Mouse (Mus musculus) CH12.LX (cell line): Measurements from ENCODE around the gene Pcbd2. TPM values are rescaled to one million over a fixed set of nuclear protein-coding genes. Genes with fewer than 3 reads are reported as not detected.
A peak's percentile ranks its signal among the peaks of the same experiment; 100 is the strongest.

ENCODE experiments used
- DNase-seq: peaks from one replicate; pipeline ENCODE4 v3.0.0-alpha.2; 2013; ENCODE audit errors: extremely low read depth
- H3K27ac ChIP-seq: 2 replicates; pipeline ENCODE4 v1.5.1; 2012; ENCODE audit warnings: low read depth, mild to moderate bottlenecking, control low read depth, moderate library complexity; ENCODE audit not compliant: insufficient read depth
- H3K27me3 ChIP-seq: replicated peaks from 2 replicates; pipeline ENCODE3; 2012; ENCODE audit warnings: inconsistent platforms
- H3K36me3 ChIP-seq, 2 experiments: replicated peaks in 1 of 2; 2 replicates each; pipeline versions ENCODE3 to v1.6.1; 2012; ENCODE audit warnings: inconsistent platforms in 1 of 2, low read length in 1 of 2, mild to moderate bottlenecking in 1 of 2, mixed read lengths in 1 of 2, moderate library complexity in 1 of 2; ENCODE audit not compliant: control insufficient read depth in 1 of 2, insufficient read depth in 1 of 2
- H3K4me1 ChIP-seq, 2 experiments: 2 replicates each; pipeline ENCODE4 v1.6.1; 2012; ENCODE audit warnings: inconsistent platforms in 1 of 2, moderate library complexity in 1 of 2; ENCODE audit not compliant: insufficient read depth in 2 of 2, control insufficient read depth in 1 of 2
- H3K4me2 ChIP-seq: 2 replicates; pipeline ENCODE4 v1.6.1; 2012; ENCODE audit warnings: low read depth, mild to moderate bottlenecking, control low read depth; ENCODE audit not compliant: poor library complexity, insufficient read depth, severe bottlenecking
- H3K4me3 ChIP-seq, 3 experiments: fragments of 150-350 bp in 1 of 3; sonication (generic) in 1 of 3; replicated peaks in 1 of 3; 2 replicates each; pipeline versions ENCODE3 to v1.5.1; 2011 to 2012; ENCODE audit warnings: low read depth in 2 of 3, low read length in 2 of 3, mild to moderate bottlenecking in 2 of 3, moderate library complexity in 2 of 3, control low read depth in 1 of 3, improper control_type of control experiment in 1 of 3, inconsistent platforms in 1 of 3, mixed read lengths in 1 of 3; ENCODE audit not compliant: poor library complexity in 1 of 3
- H3K79me2 ChIP-seq: replicated peaks from 2 replicates; pipeline ENCODE4 v1.6.1; 2012; ENCODE audit warnings: mild to moderate bottlenecking, moderate library complexity; ENCODE audit not compliant: control insufficient read depth, poor library complexity, insufficient read depth, severe bottlenecking; ENCODE audit errors: extremely low read depth
- H3K9ac ChIP-seq: 2 replicates; pipeline ENCODE4 v1.6.1; 2012; ENCODE audit warnings: low read depth, mild to moderate bottlenecking, control low read depth, moderate library complexity; ENCODE audit not compliant: insufficient read depth
- H3K9me3 ChIP-seq: replicated peaks from 2 replicates; pipeline ENCODE3; 2012; ENCODE audit warnings: low read length, inconsistent platforms, mixed read lengths
- BHLHE40 ChIP-seq: IDR thresholded peaks from 2 replicates; pipeline ENCODE4 v1.6.1; 2011; ENCODE audit warnings: mild to moderate bottlenecking, low read depth, low read length, improper control_type of control experiment
- CHD1 ChIP-seq: IDR thresholded peaks from 2 replicates; pipeline ENCODE4 v1.6.1; 2012; ENCODE audit warnings: low read depth, low read length, improper control_type of control experiment, inconsistent platforms
- CHD2 ChIP-seq: IDR thresholded peaks from 2 replicates; pipeline ENCODE4 v1.6.1; 2011; ENCODE audit warnings: low read length, improper control_type of control experiment
- CTCF ChIP-seq, 2 experiments: IDR thresholded peaks in 1 of 2; conservative IDR thresholded peaks in 1 of 2; 2 replicates each; pipeline ENCODE4 v1.5.1; 2011 to 2012; ENCODE audit warnings: low read depth in 2 of 2, low read length in 2 of 2, improper control_type of control experiment in 1 of 2, inconsistent platforms in 1 of 2, mild to moderate bottlenecking in 1 of 2, moderate library complexity in 1 of 2
- E2F4 ChIP-seq: IDR thresholded peaks from 2 replicates; pipeline ENCODE4 v1.6.1; 2011; ENCODE audit warnings: low read depth, low read length, improper control_type of control experiment; ENCODE audit not compliant: insufficient replicate concordance
- ELF1 ChIP-seq: IDR thresholded peaks from 2 replicates; pipeline ENCODE4 v1.6.1; 2014; ENCODE audit warnings: low read depth, mild to moderate bottlenecking, inconsistent platforms, low read length, improper control_type of control experiment
- EP300 ChIP-seq: IDR thresholded peaks from 2 replicates; pipeline ENCODE4 v1.6.1; 2011; ENCODE audit warnings: low read length, improper control_type of control experiment
- IRF4 ChIP-seq: IDR thresholded peaks from 2 replicates; pipeline ENCODE4 v1.6.1; 2014; ENCODE audit warnings: low read depth, mild to moderate bottlenecking, inconsistent platforms, low read length, improper control_type of control experiment
- JUN ChIP-seq: IDR thresholded peaks from 2 replicates; pipeline ENCODE4 v1.6.1; 2011; ENCODE audit warnings: low read depth, mild to moderate bottlenecking, low read length, improper control_type of control experiment, moderate library complexity; ENCODE audit not compliant: insufficient read depth
- MAX ChIP-seq: IDR thresholded peaks from 2 replicates; pipeline ENCODE4 v1.6.1; 2011; ENCODE audit warnings: low read length, improper control_type of control experiment
- MAZ ChIP-seq: IDR thresholded peaks from 2 replicates; pipeline ENCODE4 v1.6.1; 2012; ENCODE audit warnings: low read depth, mild to moderate bottlenecking, inconsistent platforms, low read length, improper control_type of control experiment, moderate library complexity
- MEF2A ChIP-seq: IDR thresholded peaks from 2 replicates; pipeline ENCODE4 v1.6.1; 2014; ENCODE audit warnings: low read depth, mild to moderate bottlenecking, inconsistent platforms, low read length, improper control_type of control experiment, borderline replicate concordance
- MXI1 ChIP-seq: IDR thresholded peaks from 2 replicates; pipeline ENCODE4 v1.6.1; 2011; ENCODE audit warnings: mild to moderate bottlenecking, low read depth, low read length, improper control_type of control experiment
- MYC ChIP-seq: IDR thresholded peaks from 2 replicates; pipeline ENCODE4 v1.6.1; 2011; ENCODE audit warnings: low read depth, mild to moderate bottlenecking, improper control_type of control experiment, low read length
- NELFE ChIP-seq: IDR thresholded peaks from 2 replicates; pipeline ENCODE4 v1.6.1; 2011; ENCODE audit warnings: low read depth, low read length, improper control_type of control experiment
- NRF1 ChIP-seq: IDR thresholded peaks from 2 replicates; pipeline ENCODE4 v1.6.1; 2014; ENCODE audit warnings: low read depth, mild to moderate bottlenecking, inconsistent platforms, low read length, improper control_type of control experiment, moderate library complexity
- POLR2A ChIP-seq: IDR thresholded peaks from 2 replicates; pipeline ENCODE4 v1.6.1; 2011; ENCODE audit warnings: low read depth, mild to moderate bottlenecking, improper control_type of control experiment, low read length
- POLR2AphosphoS2 ChIP-seq: IDR thresholded peaks from 2 replicates; pipeline ENCODE4 v1.6.1; 2011; ENCODE audit warnings: low read depth, low read length, improper control_type of control experiment
- RCOR1 ChIP-seq: conservative IDR thresholded peaks from 2 replicates; pipeline ENCODE4 v1.6.1; 2012; ENCODE audit warnings: low read depth, mild to moderate bottlenecking, inconsistent platforms, low read length, improper control_type of control experiment
- SIN3A ChIP-seq: IDR thresholded peaks from 2 replicates; pipeline ENCODE4 v1.6.1; 2012; ENCODE audit warnings: low read length, improper control_type of control experiment, inconsistent platforms
- SMC3 ChIP-seq: IDR thresholded peaks from 2 replicates; pipeline ENCODE4 v1.6.1; 2011; ENCODE audit warnings: low read depth, low read length, improper control_type of control experiment
- TBP ChIP-seq: conservative IDR thresholded peaks from 2 replicates; pipeline ENCODE4 v1.6.1; 2011; ENCODE audit warnings: low read depth, low read length, improper control_type of control experiment
- UBTF ChIP-seq: IDR thresholded peaks from 2 replicates; pipeline ENCODE4 v1.6.1; 2012; ENCODE audit warnings: low read depth, mild to moderate bottlenecking, inconsistent platforms, low read length, improper control_type of control experiment, moderate library complexity
- ZC3H11A ChIP-seq: IDR thresholded peaks from 2 replicates; pipeline ENCODE4 v1.6.1; 2012; ENCODE audit warnings: low read depth, mild to moderate bottlenecking, inconsistent platforms, low read length, improper control_type of control experiment
- ZMIZ1 ChIP-seq: IDR thresholded peaks from 2 replicates; pipeline ENCODE4 v1.6.1; 2012; ENCODE audit warnings: low read depth, mild to moderate bottlenecking, inconsistent platforms, low read length, improper control_type of control experiment
- ZNF384 ChIP-seq: IDR thresholded peaks from 2 replicates; pipeline ENCODE4 v1.6.1; 2012; ENCODE audit warnings: low read depth, low read length, improper control_type of control experiment, inconsistent platforms
- dilution Hi-C: fragments of 300-500 bp; cut with MboI; formaldehyde crosslinking; loops from 2 replicates; pipeline ENCODE4 v1.14.3; 2020; ENCODE audit warnings: low sequenced_read_pairs; ENCODE audit not compliant: extremely low pct_unique_long_range_greater_than_20kb, extremely low pct_ligation_motif_present
- in situ Hi-C: fragments of 300-500 bp; cut with MboI; formaldehyde crosslinking; loops from 3 replicates; pipeline ENCODE4 v1.14.3; 2019; ENCODE audit warnings: low sequenced_read_pairs, low pct_ligation_motif_present, low pct_unique_long_range_greater_than_20kb, mixed read lengths
- polyA plus RNA-seq: library from polyadenylated mRNA; unstranded; fragments of >175 nt; gene quantifications from 2 replicates; pipeline ENCODE4 v1.2.1, GENCODE M21; 2012; ENCODE audit warnings: low read depth; ENCODE audit not compliant: insufficient read length
- total RNA-seq, 2 experiments: library from RNA; depleted of rRNA; stranded (reverse); fragments of 300-350 nt in 1 of 2; fragments of >200 nt in 1 of 2; gene quantifications; 2 replicates each; pipeline ENCODE4 v1.2.3; 2012 to 2014

Pcbd2 gene
- total and polyA plus RNA-seq, 3 experiments = 20.6 to 44.9 (median 32.1) TPM

- no peak for TF ChIP-seq EP300
These were observed 41.0 kb upstream of the Pcbd2 start (continued) for GRCm38 (mm10) chr13:55686107-55686633.

GRCm38 (mm10) chr13:55687927-55688602, 39.1 kb upstream of the Pcbd2 start:
- dilution Hi-C loops = no loop called here
- Histone ChIP-seq H3K27ac (no peak overlapping the region), H3K9me3 (no peaks in the 10 kb centered on the region), H3K27me3 (no peaks in the 10 kb centered on the region), H3K36me3 (peaks cover 0 to 11% of the 10 kb centered on the region in 2 experiments), H3K9ac (no peak overlapping the region), H3K4me3 (no peak overlapping the region)
- TF ChIP-seq RCOR1 (no peak), POLR2A (no peak), SIN3A (no peak), ELF1 (no peak), UBTF (no peak), MEF2A (no peak), POLR2AphosphoS2 (no peak), TBP (no peak)
- TF ChIP-seq, all 38 proteins: peak for 0
- Histone ChIP-seq H3K79me2 (peaks cover 1% of the 10 kb centered on the region; the same call in 1 of the 2 replicates), H3K4me2 (no peak overlapping the region), H3K4me1 (peaks cover 5 to 25% of the 10 kb centered on the region in 2 experiments)
- in situ Hi-C loops = no loop called here
- DNase-seq = no peak

- Histone ChIP-seq H3K27ac (peak within 1 kb of the TSS; percentile 73), H3K36me3 (peaks cover 2 to 18% of the 10 kb centered on the region in 2 experiments), H3K79me2 (peaks cover 45% of the 10 kb centered on the region), H3K4me1 (peaks cover 3 to 30% of the 10 kb centered on the region in 2 experiments; a peak in 3 of 4 replicates), H3K9me3 (no peaks in the 10 kb centered on the region), H3K9ac (peak within 1 kb of the TSS; percentile 100), H3K27me3 (no peaks in the 10 kb centered on the region), H3K4me3 (peak within 1 kb of the TSS; percentile 70 to 91 (median 79)), H3K4me2 (peak within 1 kb of the TSS; percentile 99)
- dilution Hi-C loops = no loop called here
- in situ Hi-C loops = no loop called here
- DNase-seq = peak; percentile 90
- TF ChIP-seq IRF4 (peak; percentile 71; the same call in 1 of the 2 replicates), POLR2A (peak; percentile 96), JUN (no peak), SIN3A (peak; percentile 59), ZMIZ1 (peak; percentile 80), CTCF (conservative IDR thresholded peaks at IDR 0.05 in 1 of 2, IDR thresholded peaks at IDR 0.05 in 1 of 2; ENCODE audit: low read depth in 2 of 2, low read length in 2 of 2) (peak in 1 of 2 experiments; percentile 41; a peak in 2 of 4 replicates), MAZ (peak; percentile 59; the same call in 1 of the 2 replicates), RCOR1 (peak; percentile 37; the same call in 1 of the 2 replicates), TBP (peak; percentile 70; the same call in 1 of the 2 replicates), SMC3 (no peak), NRF1 (peak; percentile 98), ZNF384 (no peak), MAX (peak; percentile 89), MEF2A (peak; percentile 69; the same call in 1 of the 2 replicates), E2F4 (peak; percentile 96), ELF1 (peak; percentile 71; the same call in 1 of the 2 replicates), CHD1 (no peak), MYC (peak; percentile 87), BHLHE40 (0 out of 2 replicates have a peak, but pooled peaks have one; percentile 26), CHD2 (peak; percentile 100), UBTF (peak; percentile 0; the same call in 1 of the 2 replicates), POLR2AphosphoS2 (peak; percentile 87; the same call in 1 of the 2 replicates), MXI1 (peak; percentile 74; the same call in 1 of the 2 replicates), NELFE (peak; percentile 98), ZC3H11A (no peak)
These were observed 34.5 kb upstream of the Pcbd2 start, which contains the start of gene B230219D22Rik for GRCm38 (mm10) chr13:55692535-55693242. TSS of gene B230219D22Rik (plus strand) at chr13:55693124.
